Mouse (Mus musculus) midbrain, postnatal 0 days (tissue): Measurements from ENCODE around the gene Ngef. TPM values are rescaled to one million over a fixed set of nuclear protein-coding genes. Genes with fewer than 3 reads are reported as not detected.
A peak's percentile ranks its signal among the peaks of the same experiment; 100 is the strongest.

ENCODE experiments used
- ATAC-seq: fragments of 200-750 bp; cut with Nextera tagmentation; 2 replicates; pipeline ENCODE4 v1.8.0; 2017; ENCODE audit warnings: moderate number of reproducible peaks, mild to moderate bottlenecking, moderate TSS enrichment, moderate library complexity; ENCODE audit not compliant: low FRiP score
- DNase-seq: peaks from one replicate; pipeline ENCODE4 v3.0.0-alpha.2; 2015; ENCODE audit warnings: low spot score
- H3K27ac ChIP-seq: fragments of 300-500 bp; sonication (generic); 2 replicates; pipeline ENCODE4 v1.5.1; 2014; ENCODE audit warnings: low read depth, mild to moderate bottlenecking, low read length, mixed read lengths
- H3K27me3 ChIP-seq: fragments of 300-500 bp; sonication (generic); 2 replicates; pipeline ENCODE4 v1.6.1; 2014; ENCODE audit warnings: low read length, control low read depth, mixed read lengths; ENCODE audit not compliant: insufficient read depth
- H3K36me3 ChIP-seq: fragments of 300-500 bp; sonication (generic); 2 replicates; pipeline ENCODE4 v1.6.1; 2014; ENCODE audit warnings: low read length, control low read depth, mixed read lengths; ENCODE audit not compliant: insufficient read depth
- H3K4me1 ChIP-seq: fragments of 300-500 bp; sonication (generic); 2 replicates; pipeline ENCODE4 v1.6.1; 2014; ENCODE audit warnings: mild to moderate bottlenecking, control low read depth, antibody characterized with exemption, low read length, mixed read lengths; ENCODE audit not compliant: insufficient read depth
- H3K4me2 ChIP-seq: fragments of 300-500 bp; sonication (generic); 2 replicates; pipeline ENCODE4 v1.6.1; 2014; ENCODE audit warnings: low read depth, mild to moderate bottlenecking, low read length, mixed read lengths; ENCODE audit not compliant: poor library complexity, severe bottlenecking
- H3K4me3 ChIP-seq: fragments of 300-500 bp; sonication (generic); 2 replicates; pipeline ENCODE4 v1.5.1; 2014; ENCODE audit warnings: low read depth, mild to moderate bottlenecking, low read length, moderate library complexity
- H3K9ac ChIP-seq: fragments of 300-500 bp; sonication (generic); replicated peaks from 2 replicates; pipeline ENCODE4 v1.6.1; 2014; ENCODE audit warnings: mild to moderate bottlenecking, low read length, moderate library complexity, mixed read lengths; ENCODE audit not compliant: poor library complexity, severe bottlenecking
- H3K9me3 ChIP-seq: fragments of 300-500 bp; sonication (generic); 2 replicates; pipeline ENCODE4 v1.6.1; 2016; ENCODE audit warnings: low read length, control low read depth
- CTCF ChIP-seq: IDR thresholded peaks from 2 replicates; pipeline ENCODE4 v1.5.1; 2016; ENCODE audit warnings: antibody characterized with exemption, mild to moderate bottlenecking
- WGBS: fragments of 180-500 bp; shearing (Covaris S2); extraction: QIAGEN DNeasy Blood & Tissue Kit; methylation state at CpG from one replicate; pipeline ENCODE4 v1.1.7; 2014; 5-methylcytosine and 5-hydroxymethylcytosine counted together
- polyA plus RNA-seq: library from polyadenylated mRNA; unstranded; fragments of >200 nt; fragmentation: Nextera tagmentation; extraction: Ambion mirVana; gene quantifications from 2 replicates; pipeline ENCODE4 v1.2.1, GENCODE M21; 2015
- total RNA-seq: library from RNA; depleted of rRNA; stranded (reverse); fragments of >200 nt; gene quantifications from 2 replicates; pipeline ENCODE4 v1.2.3, GENCODE M21; 2014; rRNA removed

Gene Ngef
- total and polyA plus RNA-seq, 2 experiments from 2014 or later = 45.7 to 55.4 TPM

DNA sequence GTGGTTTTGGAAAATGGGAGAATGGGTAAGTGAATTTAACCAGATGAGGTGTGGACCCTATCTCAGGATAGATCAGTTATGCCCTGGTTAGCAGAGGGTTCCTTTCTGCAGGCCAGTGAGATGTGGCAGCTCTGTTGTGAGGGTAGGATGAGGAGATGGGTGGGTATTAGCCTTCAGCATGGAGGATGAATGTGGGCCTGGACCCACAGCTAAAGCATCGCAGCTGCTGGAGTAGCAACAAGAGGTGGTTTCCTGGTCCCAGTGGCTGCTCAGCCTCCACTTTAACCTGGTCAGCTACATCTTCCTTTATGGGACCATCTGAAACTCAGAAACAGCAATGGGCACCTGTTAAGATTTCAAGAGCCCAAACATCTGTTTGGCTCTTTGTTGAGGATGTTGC is 117.2 kb downstream of the Ngef start:
- ATAC-seq (no peak), DNase-seq (no peak)
- no peaks in the 10 kb centered on the region for H3K36me3 ChIP-seq
- no peaks in the 10 kb centered on the region for H3K4me1 ChIP-seq
- no peak overlapping the region for H3K27ac ChIP-seq
- TF ChIP-seq CTCF = no peak
- no peak overlapping the region for H3K4me3 ChIP-seq
- 100% methylated on average over 1 of the region's 1 CpGs for WGBS
- H3K9me3 ChIP-seq = no peaks in the 10 kb centered on the region
- no peak overlapping the region for H3K9ac ChIP-seq
- no peak overlapping the region for H3K4me2 ChIP-seq
- no peaks in the 10 kb centered on the region for H3K27me3 ChIP-seq

- Histone ChIP-seq H3K4me3 (no peak overlapping the region), H3K27ac (no peak overlapping the region), H3K4me2 (no peak overlapping the region), H3K9ac (no peak overlapping the region), H3K9me3 (no peaks in the 10 kb centered on the region), H3K36me3 (peaks cover 43% of the 10 kb centered on the region), H3K27me3 (no peaks in the 10 kb centered on the region), H3K4me1 (no peaks in the 10 kb centered on the region)
- DNase-seq (no peak), ATAC-seq (no peak)
- 92% methylated on average over 4 of the region's 4 CpGs for WGBS
- TF ChIP-seq CTCF = no peak
These were observed 124.2 kb downstream of the Ngef start for GRCm38 (mm10) chr1:87449432-87449831.

GRCm38 (mm10) chr1:87447183-87448104 is 126.2 kb downstream of the Ngef start:
- 37% methylated on average over 5 of the region's 5 CpGs for WGBS
- TF ChIP-seq CTCF = peak; percentile 87
- ATAC-seq = peak; percentile 68; the same call in 1 of the 2 replicates
- Histone ChIP-seq H3K4me2 (no peak overlapping the region), H3K36me3 (peaks cover 53% of the 10 kb centered on the region), H3K9ac (no peak overlapping the region), H3K9me3 (no peaks in the 10 kb centered on the region), H3K4me3 (no peak overlapping the region), H3K27me3 (no peaks in the 10 kb centered on the region), H3K27ac (no peak overlapping the region), H3K4me1 (no peaks in the 10 kb centered on the region)
- peak; percentile 80 for DNase-seq

DNA sequence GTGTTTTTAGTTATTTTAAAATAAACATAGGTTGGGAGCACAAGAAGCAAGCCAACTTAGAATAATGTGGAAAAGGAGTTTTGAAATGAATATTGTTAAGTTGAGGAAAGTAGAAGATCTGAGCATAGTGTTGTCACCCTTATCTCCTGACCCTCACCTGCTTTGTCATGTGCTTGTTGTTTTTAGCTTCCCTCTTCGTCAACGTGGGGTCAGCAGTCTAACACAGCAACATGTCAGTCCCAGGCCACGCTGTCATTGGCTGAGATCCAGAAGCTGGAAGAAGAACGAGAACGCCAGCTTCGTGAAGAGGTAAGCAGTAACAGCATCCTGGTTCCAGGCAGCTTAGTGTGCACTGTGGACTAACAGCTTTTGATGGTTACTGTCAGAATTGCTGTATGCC is 137.1 kb downstream of the Ngef start:
- Histone ChIP-seq H3K9ac (no peak overlapping the region), H3K4me3 (no peak overlapping the region), H3K9me3 (no peaks in the 10 kb centered on the region), H3K27ac (no peak overlapping the region), H3K27me3 (no peaks in the 10 kb centered on the region), H3K36me3 (peaks cover 56% of the 10 kb centered on the region), H3K4me2 (no peak overlapping the region), H3K4me1 (no peaks in the 10 kb centered on the region)
- 85% methylated on average over 6 of the region's 6 CpGs for WGBS
- ATAC-seq = no peak
- no peak for DNase-seq
- TF ChIP-seq CTCF = no peak

GRCm38 (mm10) chr1:87435125-87435524 is 138.5 kb downstream of the Ngef start:
- Histone ChIP-seq H3K36me3 (peaks cover 48% of the 10 kb centered on the region), H3K9ac (no peak overlapping the region), H3K4me1 (no peaks in the 10 kb centered on the region), H3K27ac (no peak overlapping the region), H3K9me3 (no peaks in the 10 kb centered on the region), H3K27me3 (no peaks in the 10 kb centered on the region), H3K4me2 (no peak overlapping the region), H3K4me3 (no peak overlapping the region)
- DNase-seq (no peak), ATAC-seq (no peak)
- 91% methylated on average over 2 of the region's 2 CpGs for WGBS
- TF ChIP-seq CTCF = no peak

Other genes starting within 250 kb of the Ngef start
- gene Gigyf2, start 246.9 kb downstream of the Ngef start, total RNA-seq = 69.0 and 75.0 TPM in 2 replicates
- gene Gigyf2, start 246.9 kb downstream of the Ngef start, polyA plus RNA-seq = 45.4 and 46.4 TPM in 2 replicates
- 4.5 and 8.0 TPM in 2 replicates for gene Kcnj13, start 179.1 kb downstream of the Ngef start, total RNA-seq
- gene Kcnj13, start 179.1 kb downstream of the Ngef start, polyA plus RNA-seq = 10.2 and 10.8 TPM in 2 replicates
- gene Snorc, start 103.6 kb downstream of the Ngef start, total RNA-seq = not detected in 2 replicates
- gene Snorc, start 103.6 kb downstream of the Ngef start, polyA plus RNA-seq = 2.9 and 3.6 TPM in 2 replicates
- gene Neu2, start 64.0 kb downstream of the Ngef start, total RNA-seq = 1.1 and 1.3 TPM in 2 replicates
- 1.1 and 2.0 TPM in 2 replicates for gene Neu2, start 64.0 kb downstream of the Ngef start, polyA plus RNA-seq
- 6.4 and 9.8 TPM in 2 replicates for gene Inpp5d, start 46.4 kb upstream of the Ngef start, total RNA-seq
- gene Inpp5d, start 46.4 kb upstream of the Ngef start, polyA plus RNA-seq = 2.6 and 3.1 TPM in 2 replicates
- gene Atg16l1, start 182.0 kb upstream of the Ngef start, total RNA-seq = 69.5 and 72.9 TPM in 2 replicates
- 65.4 and 71.0 TPM in 2 replicates for gene Atg16l1, start 182.0 kb upstream of the Ngef start, polyA plus RNA-seq
- gene Sag, start 229.8 kb upstream of the Ngef start, total RNA-seq = not detected in 2 replicates
- gene Sag, start 229.8 kb upstream of the Ngef start, polyA plus RNA-seq = 1.2 and 1.9 TPM in 2 replicates